Mouse (Mus musculus): ENCODE measurements around the gene Ppp4r1.

GRCm38 (mm10) chr17:65737175-65737574, 45.2 kb upstream of the Ppp4r1 start:
- no peak for TF ChIP-seq CTCF (IDR thresholded peaks at IDR 0.05)
- no peak for TF ChIP-seq POLR2A (IDR thresholded peaks at IDR 0.05; ENCODE audit: insufficient read depth, low read depth, low read length)
- TF ChIP-seq EP300 (IDR thresholded peaks at IDR 0.05; ENCODE audit: insufficient read depth, low read depth, low read length) = no peak

Measured in heart, adult 2 months (tissue).